Mouse (Mus musculus) thymus, adult 2 months (tissue): ENCODE results near the gene Isg20l2.

Source experiments
- CTCF ChIP-seq: fragments of 200-500 bp; IDR thresholded peaks from 2 replicates; pipeline ENCODE4 v1.5.1; 2012; ENCODE audit warnings: mild to moderate bottlenecking, control low read depth, low read length, moderate library complexity, borderline replicate concordance; ENCODE audit not compliant: control insufficient read depth, poor library complexity, insufficient read depth; ENCODE audit errors: extremely low read depth
- POLR2A ChIP-seq: fragments of 200-500 bp; IDR thresholded peaks from 2 replicates; pipeline ENCODE4 v1.6.1; 2012; ENCODE audit warnings: mild to moderate bottlenecking, low read length, control low read depth, moderate library complexity; ENCODE audit not compliant: control insufficient read depth, poor library complexity, insufficient read depth; ENCODE audit errors: extremely low read depth

- TF ChIP-seq POLR2A (no peak), CTCF (no peak)
Observed at GRCm38 (mm10) chr3:87940611-87941010, 10.5 kb downstream of the Isg20l2 start.
